Mouse (Mus musculus) erythroblast, embryonic 14.5 days (primary cell): ENCODE measurements around the gene AC161166.1. TPM values are rescaled to one million over a fixed set of nuclear protein-coding genes. Genes with fewer than 3 reads are reported as not detected.
A peak's percentile ranks its signal among the peaks of the same experiment; 100 is the strongest.
"Not testable (repeated sequence)": the region's sequence is repeated elsewhere in the genome, so short reads cannot be mapped to it uniquely, and the experiment has no call there.

ENCODE experiments used
- H3K27me3 ChIP-seq: 2 replicates; pipeline ENCODE4 v1.6.1; 2012; ENCODE audit warnings: inconsistent platforms; ENCODE audit not compliant: control insufficient read depth
- H3K36me3 ChIP-seq: 2 replicates; pipeline ENCODE4 v1.6.1; 2012; ENCODE audit warnings: mild to moderate bottlenecking, inconsistent platforms; ENCODE audit not compliant: control insufficient read depth
- H3K4me1 ChIP-seq: 2 replicates; pipeline ENCODE4 v1.6.1; 2012; ENCODE audit warnings: inconsistent platforms; ENCODE audit not compliant: control insufficient read depth
- H3K4me3 ChIP-seq: replicated peaks from 2 replicates; pipeline ENCODE3; 2012; ENCODE audit warnings: moderate library complexity, mild to moderate bottlenecking, inconsistent platforms
- H3K9me3 ChIP-seq: 2 replicates; pipeline ENCODE4 v1.6.1; 2012; ENCODE audit warnings: low read length, inconsistent platforms, mixed read lengths; ENCODE audit not compliant: control insufficient read depth
- GATA1 ChIP-seq: IDR thresholded peaks from 2 replicates; pipeline ENCODE4 v1.6.1; 2012; ENCODE audit warnings: low read length, inconsistent platforms, mixed read lengths
- TAL1 ChIP-seq: IDR thresholded peaks from 3 replicates; pipeline ENCODE4 v1.6.1; 2012; ENCODE audit warnings: low read length, inconsistent platforms, mixed read lengths
- polyA plus RNA-seq: library from polyadenylated mRNA; stranded (reverse); fragments of >175 nt; gene quantifications from 2 replicates; pipeline ENCODE4 v1.2.3, GENCODE M21; 2012

AC161166.1 gene
- polyA plus RNA-seq, 1 experiment = not detected

GRCm38 (mm10) chr7:24501492-24501891 is 10.8 kb downstream of the AC161166.1 start:
- peaks cover 9% of the 10 kb centered on the region for H3K4me1 ChIP-seq
- TF ChIP-seq TAL1 (no peak), GATA1 (no peak)
- peaks cover 9% of the 10 kb centered on the region for H3K9me3 ChIP-seq
- H3K36me3 ChIP-seq = no peaks in the 10 kb centered on the region
- H3K27me3 ChIP-seq = peaks cover 85% of the 10 kb centered on the region
- no peak overlapping the region for H3K4me3 ChIP-seq

- Histone ChIP-seq H3K36me3 (no peaks in the 10 kb centered on the region), H3K9me3 (peaks cover 9% of the 10 kb centered on the region), H3K4me1 (peaks cover 7% of the 10 kb centered on the region), H3K4me3 (no peak overlapping the region), H3K27me3 (peaks cover 79% of the 10 kb centered on the region)
- TF ChIP-seq TAL1 = no peak
- no peak for TF ChIP-seq GATA1
Observed at GRCm38 (mm10) chr7:24500929-24501328, 11.3 kb downstream of the AC161166.1 start.

- Histone ChIP-seq H3K9me3 (peaks cover 9% of the 10 kb centered on the region), H3K36me3 (no peaks in the 10 kb centered on the region), H3K4me1 (peaks cover 5% of the 10 kb centered on the region), H3K27me3 (peaks cover 70% of the 10 kb centered on the region), H3K4me3 (no peak overlapping the region)
- TF ChIP-seq GATA1 (no peak), TAL1 (no peak)
Observed at GRCm38 (mm10) chr7:24499856-24500577, 12.2 kb downstream of the AC161166.1 start.

GRCm38 (mm10) chr7:24488303-24488702 is 24.0 kb downstream of the AC161166.1 start:
- no peak overlapping the region for H3K4me3 ChIP-seq
- TF ChIP-seq TAL1 = no peak
- no peak for TF ChIP-seq GATA1
- no peaks in the 10 kb centered on the region for H3K9me3 ChIP-seq
- no peaks in the 10 kb centered on the region for H3K4me1 ChIP-seq
- H3K36me3 ChIP-seq = no peaks in the 10 kb centered on the region
- H3K27me3 ChIP-seq = peaks cover 28% of the 10 kb centered on the region

- no peak overlapping the region for H3K4me3 ChIP-seq
- no peaks in the 10 kb centered on the region for H3K9me3 ChIP-seq
- peaks cover 37% of the 10 kb centered on the region for H3K27me3 ChIP-seq
- no peaks in the 10 kb centered on the region for H3K4me1 ChIP-seq
- no peaks in the 10 kb centered on the region for H3K36me3 ChIP-seq
- no peak for TF ChIP-seq TAL1
- no peak for TF ChIP-seq GATA1
Observed at GRCm38 (mm10) chr7:24487403-24487802, 24.9 kb downstream of the AC161166.1 start.

- peaks cover under 1% of the 10 kb centered on the region; the same call in 1 of the 2 replicates for H3K9me3 ChIP-seq
- H3K4me1 ChIP-seq = peaks cover 3% of the 10 kb centered on the region
- TF ChIP-seq GATA1 = no peak
- no peak for TF ChIP-seq TAL1
- no peaks in the 10 kb centered on the region for H3K36me3 ChIP-seq
- H3K4me3 ChIP-seq = no peak overlapping the region
- peaks cover 44% of the 10 kb centered on the region for H3K27me3 ChIP-seq
Observed at GRCm38 (mm10) chr7:24486654-24487130, 25.6 kb downstream of the AC161166.1 start.

GRCm38 (mm10) chr7:24485481-24485880 is 26.8 kb downstream of the AC161166.1 start:
- no peak for TF ChIP-seq GATA1
- Histone ChIP-seq H3K9me3 (peaks cover 3% of the 10 kb centered on the region; the same call in 1 of the 2 replicates), H3K27me3 (peaks cover 56% of the 10 kb centered on the region), H3K4me3 (no peak overlapping the region), H3K4me1 (peaks cover 9% of the 10 kb centered on the region), H3K36me3 (no peaks in the 10 kb centered on the region)

- H3K4me3 ChIP-seq, H3K36me3 ChIP-seq, H3K9me3 ChIP-seq, H3K4me1 ChIP-seq: not testable (repeated sequence)
- H3K27me3 ChIP-seq = peaks cover 76% of the 10 kb centered on the region
Observed at GRCm38 (mm10) chr7:24483291-24483690, 29.0 kb downstream of the AC161166.1 start.

- H3K27me3 ChIP-seq = peaks cover 76% of the 10 kb centered on the region
- H3K4me1 ChIP-seq = peaks cover 9% of the 10 kb centered on the region
- no peak for TF ChIP-seq TAL1
- TF ChIP-seq GATA1 = no peak
- peaks cover 11% of the 10 kb centered on the region for H3K9me3 ChIP-seq
- no peaks in the 10 kb centered on the region for H3K36me3 ChIP-seq
- H3K4me3 ChIP-seq = peak overlapping the region; percentile 33
Observed at GRCm38 (mm10) chr7:24482208-24483020, 29.8 kb downstream of the AC161166.1 start.
